Mouse (Mus musculus): ENCODE data around the gene Kxd1. TPM values are rescaled to one million over a fixed set of nuclear protein-coding genes. Genes with fewer than 3 reads are reported as not detected.

Kxd1 gene
- polyA plus RNA-seq, 2 experiments = 52.5 to 60.3 TPM

DNA sequence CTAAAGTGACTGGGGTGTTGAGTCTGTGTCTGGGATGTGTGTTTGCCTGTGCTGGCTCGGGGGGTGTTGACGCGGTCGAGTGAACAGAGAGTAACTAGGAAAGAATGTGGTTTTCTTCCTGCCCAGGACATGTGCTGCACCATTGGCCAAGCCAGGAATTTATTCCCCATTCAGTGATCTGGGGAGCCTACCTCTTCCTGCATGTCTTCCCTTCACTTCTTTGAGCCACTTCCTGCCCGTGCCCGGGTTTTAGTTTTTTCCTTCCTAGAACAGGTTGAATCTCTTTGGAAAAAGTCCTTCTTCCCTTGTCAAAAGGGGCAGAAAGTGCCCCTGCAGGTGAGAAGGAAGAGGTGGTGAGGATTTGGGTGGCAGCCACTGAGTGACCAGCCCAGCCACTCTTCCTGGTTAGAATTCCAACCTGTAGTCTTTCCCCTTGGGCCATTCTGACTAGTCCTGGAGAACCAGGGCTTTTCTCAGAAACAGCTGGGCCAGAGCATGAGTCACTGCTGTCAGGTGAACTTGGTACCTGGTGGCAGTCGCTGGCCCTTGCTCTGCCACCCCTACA lies 12.8 kb upstream of the Kxd1 start:
- ATAC-seq (ENCODE audit: low FRiP score, low read depth) (no peak), DNase-seq (ENCODE audit: low spot score) (no peak)
- Histone ChIP-seq H3K9me3 (ENCODE audit: control insufficient read depth, low read length) (no peaks in the 10 kb centered on the region), H3K9ac (ENCODE audit: low read depth, low read length, severe bottlenecking) (peak overlapping the region; percentile 73; the same call in 1 of the 2 replicates), H3K27me3 (ENCODE audit: control insufficient read depth, insufficient read depth, low read length) (no peaks in the 10 kb centered on the region), H3K4me3 (replicated peaks; ENCODE audit: low read length) (peak overlapping the region; percentile 68), H3K36me3 (ENCODE audit: control insufficient read depth, insufficient read depth, low read length) (peaks cover 16% of the 10 kb centered on the region), H3K4me2 (replicated peaks; ENCODE audit: low read depth, low read length, severe bottlenecking) (peak overlapping the region; percentile 74), H3K4me1 (ENCODE audit: control insufficient read depth, insufficient read depth, low read length) (peaks cover 14% of the 10 kb centered on the region), H3K27ac (replicated peaks; ENCODE audit: low read depth, low read length) (no peak overlapping the region)
- WGBS = 50% methylated on average over 7 of the region's 7 CpGs
- TF ChIP-seq POLR2A (IDR thresholded peaks at IDR 0.05; ENCODE audit: borderline replicate concordance, extremely low read depth, insufficient read depth, insufficient read length) = no peak

- H3K9ac ChIP-seq (ENCODE audit: low read depth, low read length, severe bottlenecking) = peak overlapping the region; percentile 73
- ATAC-seq (ENCODE audit: low FRiP score, low read depth) = no peak
- H3K27me3 ChIP-seq (ENCODE audit: control insufficient read depth, insufficient read depth, low read length) = no peaks in the 10 kb centered on the region
- H3K27ac ChIP-seq (replicated peaks; ENCODE audit: low read depth, low read length) = peak overlapping the region; percentile 89
- no peaks in the 10 kb centered on the region for H3K9me3 ChIP-seq (ENCODE audit: control insufficient read depth, low read length)
- peak overlapping the region; percentile 74 for H3K4me2 ChIP-seq (replicated peaks; ENCODE audit: low read depth, low read length, severe bottlenecking)
- TF ChIP-seq POLR2A (IDR thresholded peaks at IDR 0.05; ENCODE audit: borderline replicate concordance, extremely low read depth, insufficient read depth, insufficient read length) = no peak
- H3K4me3 ChIP-seq (replicated peaks; ENCODE audit: low read length) = peak overlapping the region; percentile 68
- no peak for DNase-seq (ENCODE audit: low spot score)
- H3K36me3 ChIP-seq (ENCODE audit: control insufficient read depth, insufficient read depth, low read length) = peaks cover 21% of the 10 kb centered on the region
- H3K4me1 ChIP-seq (ENCODE audit: control insufficient read depth, insufficient read depth, low read length) = peaks cover 14% of the 10 kb centered on the region
- 5% methylated on average over 4 of the region's 4 CpGs for WGBS
These were observed 12.3 kb upstream of the Kxd1 start for GRCm38 (mm10) chr8:70540013-70540506.

DNA sequence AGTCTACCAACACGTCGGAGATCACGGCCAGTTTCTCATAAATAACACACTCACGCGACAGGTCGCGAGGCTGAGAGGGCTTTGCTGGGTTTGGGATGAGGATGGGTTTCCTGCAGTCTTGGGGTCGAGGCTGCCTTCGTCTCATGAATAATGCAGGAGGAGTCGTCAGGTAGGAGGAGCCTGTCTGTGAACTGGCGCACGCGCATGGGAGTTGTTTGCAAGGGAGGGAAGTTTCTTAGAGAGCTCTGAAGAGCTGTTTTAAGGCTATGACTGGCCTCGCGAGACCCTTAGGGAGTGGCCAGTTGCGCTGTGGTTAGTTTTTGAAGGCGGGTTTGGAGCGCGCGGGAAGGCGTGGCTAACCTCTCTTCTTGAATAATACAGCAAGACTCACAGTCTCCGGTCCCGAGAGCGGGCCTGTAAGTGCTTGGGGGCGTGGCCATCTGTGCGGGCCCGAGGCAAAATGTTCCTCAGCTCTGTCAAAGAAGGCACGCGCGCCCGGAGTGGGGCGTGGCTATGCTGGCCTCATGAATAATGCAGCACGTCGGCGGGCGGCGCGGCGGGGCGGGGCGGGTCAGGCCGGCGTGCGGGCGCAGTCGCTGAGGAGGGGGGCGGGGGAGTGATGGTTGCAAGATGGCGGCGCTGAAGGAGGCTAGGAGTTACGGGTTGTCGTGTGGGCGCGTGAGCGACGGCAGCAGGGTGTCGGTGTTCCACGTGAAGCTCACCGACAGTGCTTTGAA lies 11.5 kb upstream of the Kxd1 start, which contains the start of gene Ell:
TSS of gene Ell (plus strand) at position 381 of the 737 bp plus-strand sequence.
- no peaks in the 10 kb centered on the region for H3K27me3 ChIP-seq (ENCODE audit: control insufficient read depth, insufficient read depth, low read length)
- peak within 1 kb of the TSS; percentile 68 for H3K4me3 ChIP-seq (replicated peaks; ENCODE audit: low read length)
- H3K9me3 ChIP-seq (ENCODE audit: control insufficient read depth, low read length) = no peaks in the 10 kb centered on the region
- TF ChIP-seq POLR2A (IDR thresholded peaks at IDR 0.05; ENCODE audit: borderline replicate concordance, extremely low read depth, insufficient read depth, insufficient read length) = 0 out of 2 replicates have a peak, but pooled peaks have one; percentile 38
- H3K27ac ChIP-seq (replicated peaks; ENCODE audit: low read depth, low read length) = peak within 1 kb of the TSS; percentile 89
- H3K36me3 ChIP-seq (ENCODE audit: control insufficient read depth, insufficient read depth, low read length) = peaks cover 29% of the 10 kb centered on the region
- peak within 1 kb of the TSS; percentile 73 for H3K9ac ChIP-seq (ENCODE audit: low read depth, low read length, severe bottlenecking)
- DNase-seq (ENCODE audit: low spot score) = peak; percentile 99
- peak; percentile 92 for ATAC-seq (ENCODE audit: low FRiP score, low read depth)
- under 1% methylated on average over 57 of the region's 58 CpGs for WGBS
- peak within 1 kb of the TSS; percentile 74 for H3K4me2 ChIP-seq (replicated peaks; ENCODE audit: low read depth, low read length, severe bottlenecking)
- H3K4me1 ChIP-seq (ENCODE audit: control insufficient read depth, insufficient read depth, low read length) = peaks cover 14% of the 10 kb centered on the region

- ATAC-seq (ENCODE audit: low FRiP score, low read depth) (peak; percentile 83), DNase-seq (ENCODE audit: low spot score) (peak; percentile 99)
- TF ChIP-seq POLR2A (IDR thresholded peaks at IDR 0.05; ENCODE audit: borderline replicate concordance, extremely low read depth, insufficient read depth, insufficient read length) = no peak
- Histone ChIP-seq H3K4me3 (replicated peaks; ENCODE audit: low read length) (peak overlapping the region; percentile 68), H3K9ac (ENCODE audit: low read depth, low read length, severe bottlenecking) (peak overlapping the region; percentile 36), H3K27me3 (ENCODE audit: control insufficient read depth, insufficient read depth, low read length) (no peaks in the 10 kb centered on the region), H3K36me3 (ENCODE audit: control insufficient read depth, insufficient read depth, low read length) (peaks cover 35% of the 10 kb centered on the region), H3K9me3 (ENCODE audit: control insufficient read depth, low read length) (no peaks in the 10 kb centered on the region), H3K27ac (replicated peaks; ENCODE audit: low read depth, low read length) (peak overlapping the region; percentile 89), H3K4me2 (replicated peaks; ENCODE audit: low read depth, low read length, severe bottlenecking) (peak overlapping the region; percentile 74), H3K4me1 (ENCODE audit: control insufficient read depth, insufficient read depth, low read length) (peaks cover 14% of the 10 kb centered on the region)
- under 1% methylated on average over 32 of the region's 32 CpGs for WGBS
These were observed 10.9 kb upstream of the Kxd1 start for GRCm38 (mm10) chr8:70538633-70539076.

GRCm38 (mm10) chr8:70538024-70538579 lies 10.3 kb upstream of the Kxd1 start:
- H3K27ac ChIP-seq (replicated peaks; ENCODE audit: low read depth, low read length) = peak overlapping the region; percentile 49
- 13% methylated on average over 24 of the region's 24 CpGs for WGBS
- no peak for TF ChIP-seq POLR2A (IDR thresholded peaks at IDR 0.05; ENCODE audit: borderline replicate concordance, extremely low read depth, insufficient read depth, insufficient read length)
- H3K4me1 ChIP-seq (ENCODE audit: control insufficient read depth, insufficient read depth, low read length) = peaks cover 14% of the 10 kb centered on the region
- ATAC-seq (ENCODE audit: low FRiP score, low read depth) (no peak), DNase-seq (ENCODE audit: low spot score) (peak; percentile 36)
- H3K36me3 ChIP-seq (ENCODE audit: control insufficient read depth, insufficient read depth, low read length) = peaks cover 39% of the 10 kb centered on the region
- H3K4me2 ChIP-seq (replicated peaks; ENCODE audit: low read depth, low read length, severe bottlenecking) = peak overlapping the region; percentile 74
- peak overlapping the region; percentile 36 for H3K9ac ChIP-seq (ENCODE audit: low read depth, low read length, severe bottlenecking)
- H3K9me3 ChIP-seq (ENCODE audit: control insufficient read depth, low read length) = no peaks in the 10 kb centered on the region
- H3K27me3 ChIP-seq (ENCODE audit: control insufficient read depth, insufficient read depth, low read length) = no peaks in the 10 kb centered on the region
- H3K4me3 ChIP-seq (replicated peaks; ENCODE audit: low read length) = peak overlapping the region; percentile 68
